Mouse (Mus musculus) forebrain, embryonic 10.5 days (tissue): Measurements from ENCODE around the gene Epm2a. TPM values are rescaled to one million over a fixed set of nuclear protein-coding genes. Genes with fewer than 3 reads are reported as not detected.

Experiments
- DNase-seq: peaks from one replicate; pipeline ENCODE4 v3.0.0-alpha.2; 2017; ENCODE audit warnings: low spot score; ENCODE audit errors: extremely low spot score
- H3K27ac ChIP-seq: fragments of 300-500 bp; sonication (generic); 2 replicates; pipeline ENCODE4 v1.5.1; 2016; ENCODE audit warnings: mild to moderate bottlenecking
- H3K27me3 ChIP-seq: fragments of 300-500 bp; sonication (generic); 2 replicates; pipeline ENCODE4 v1.6.1; 2016; ENCODE audit warnings: mild to moderate bottlenecking; ENCODE audit not compliant: poor library complexity, severe bottlenecking
- H3K36me3 ChIP-seq: fragments of 300-500 bp; sonication (generic); replicated peaks from 2 replicates; pipeline ENCODE4 v1.6.1; 2016; ENCODE audit warnings: mild to moderate bottlenecking, moderate library complexity
- H3K4me1 ChIP-seq: fragments of 300-500 bp; sonication (generic); 2 replicates; pipeline ENCODE4 v1.6.1; 2016
- H3K4me3 ChIP-seq: fragments of 300-500 bp; sonication (generic); 2 replicates; pipeline ENCODE4 v1.5.1; 2016; ENCODE audit warnings: mild to moderate bottlenecking, moderate library complexity
- H3K9me3 ChIP-seq: fragments of 300-500 bp; sonication (generic); 2 replicates; pipeline ENCODE4 v1.6.1; 2016; ENCODE audit warnings: mild to moderate bottlenecking, moderate library complexity
- WGBS: fragments of 180-500 bp; shearing (Covaris S2); methylation state at CpG from one replicate; pipeline ENCODE4 v1.1.7; 2016; 5-methylcytosine and 5-hydroxymethylcytosine counted together
- polyA plus RNA-seq: library from polyadenylated mRNA; unstranded; fragments of >200 nt; fragmentation: Nextera tagmentation; extraction: Ambion mirVana; gene quantifications from 2 replicates; pipeline ENCODE4 v1.2.1, GENCODE M21; 2016

Gene Epm2a
- polyA plus RNA-seq, 1 experiment from 2014 or later = 0.46 TPM

DNA sequence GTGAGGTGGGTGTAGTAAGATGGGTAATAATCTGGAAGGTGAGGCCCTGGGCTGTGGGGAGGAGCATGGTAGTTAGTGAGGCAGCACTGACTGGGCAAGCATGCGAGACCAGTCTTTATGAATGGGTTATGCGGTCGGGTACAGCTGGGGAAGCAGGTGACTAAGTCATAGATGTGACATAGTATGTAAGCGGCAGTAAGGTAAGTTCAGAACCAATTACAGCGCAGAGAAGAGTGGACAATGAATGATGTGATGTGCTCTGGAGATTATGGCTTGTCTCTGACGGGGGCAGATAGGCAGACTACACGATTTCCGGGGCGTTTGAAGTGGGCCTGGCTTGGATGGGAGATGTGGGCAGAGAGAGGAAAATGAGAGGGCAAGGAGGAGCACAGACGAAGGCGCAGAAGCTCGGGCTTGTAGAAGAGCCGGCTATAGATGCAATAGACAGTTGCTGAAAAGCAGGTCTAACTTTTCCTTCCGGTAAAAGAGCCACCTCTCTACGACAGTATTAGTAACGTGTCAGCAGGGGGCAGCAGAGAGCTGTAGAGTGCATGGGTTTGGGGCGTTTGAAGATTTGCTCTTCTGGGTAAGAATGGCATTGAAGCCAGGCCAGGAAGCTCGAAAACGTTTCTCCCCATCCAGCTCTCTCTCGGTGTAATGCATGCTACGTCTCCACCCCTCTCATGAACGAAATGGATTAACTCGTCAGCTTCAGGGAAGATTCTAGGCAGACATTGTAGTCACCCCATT, 106.5 kb downstream of the Epm2a start:
- H3K27me3 ChIP-seq = no peaks in the 10 kb centered on the region
- peak; percentile 79 for DNase-seq
- WGBS = 36% methylated on average over 23 of the region's 23 CpGs

DNA sequence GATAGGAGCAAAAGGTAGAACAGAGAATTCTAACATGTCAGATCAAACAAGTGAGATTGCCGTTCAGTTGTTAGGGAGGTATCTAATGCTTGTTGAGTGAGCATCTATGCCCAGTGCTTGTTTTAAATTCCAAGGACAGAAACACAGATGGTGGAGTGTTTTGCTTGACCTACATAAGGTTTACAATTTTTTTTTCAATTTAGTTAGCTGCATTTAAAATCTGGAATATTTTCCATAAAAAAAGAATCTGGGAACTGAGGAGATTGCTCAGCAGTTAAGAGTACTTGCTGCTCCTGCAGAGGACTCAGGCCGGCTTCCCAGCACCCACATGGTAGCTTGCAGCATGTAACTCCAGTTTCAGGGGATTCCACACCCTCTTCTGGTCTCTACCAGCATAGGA, 109.3 kb downstream of the Epm2a start:
- Histone ChIP-seq H3K27ac (no peak overlapping the region), H3K4me3 (no peak overlapping the region), H3K4me1 (peaks cover 8% of the 10 kb centered on the region), H3K9me3 (no peaks in the 10 kb centered on the region), H3K36me3 (no peaks in the 10 kb centered on the region), H3K27me3 (no peaks in the 10 kb centered on the region)
- DNase-seq = no peak
- 87% methylated on average over 2 of the region's 2 CpGs for WGBS

More for the DNA sequence above, 106.5 kb downstream of the Epm2a start:
- no peaks in the 10 kb centered on the region for H3K36me3 ChIP-seq
- H3K4me1 ChIP-seq = peaks cover 8% of the 10 kb centered on the region
- no peak overlapping the region for H3K27ac ChIP-seq
- H3K9me3 ChIP-seq = no peaks in the 10 kb centered on the region
- H3K4me3 ChIP-seq = no peak overlapping the region

DNA sequence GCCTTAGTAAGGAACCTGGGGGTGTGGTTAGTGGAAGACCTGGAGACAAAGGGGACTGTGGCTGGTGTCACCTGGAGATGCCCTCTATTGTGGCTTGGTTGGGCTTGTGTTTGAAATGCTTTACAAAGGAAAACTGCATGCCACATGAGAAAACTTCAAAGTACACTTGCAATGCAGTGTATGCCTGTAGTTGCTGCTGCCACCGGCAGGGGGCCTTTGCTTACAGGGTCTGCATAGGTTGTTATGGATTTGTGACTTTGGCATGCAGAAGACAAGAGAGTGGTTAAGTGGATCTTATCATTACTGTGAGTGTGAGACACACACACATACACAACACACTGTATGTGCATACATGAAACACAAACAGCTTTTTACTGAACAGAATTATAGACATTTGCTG, 114.2 kb downstream of the Epm2a start:
- peak; percentile 14 for DNase-seq
- no peak overlapping the region for H3K27ac ChIP-seq
- no peaks in the 10 kb centered on the region for H3K27me3 ChIP-seq
- no peaks in the 10 kb centered on the region for H3K9me3 ChIP-seq
- H3K36me3 ChIP-seq = no peaks in the 10 kb centered on the region
- H3K4me1 ChIP-seq = no peaks in the 10 kb centered on the region
- 30% methylated on average over 1 of the region's 1 CpGs for WGBS
- H3K4me3 ChIP-seq = no peak overlapping the region

DNA sequence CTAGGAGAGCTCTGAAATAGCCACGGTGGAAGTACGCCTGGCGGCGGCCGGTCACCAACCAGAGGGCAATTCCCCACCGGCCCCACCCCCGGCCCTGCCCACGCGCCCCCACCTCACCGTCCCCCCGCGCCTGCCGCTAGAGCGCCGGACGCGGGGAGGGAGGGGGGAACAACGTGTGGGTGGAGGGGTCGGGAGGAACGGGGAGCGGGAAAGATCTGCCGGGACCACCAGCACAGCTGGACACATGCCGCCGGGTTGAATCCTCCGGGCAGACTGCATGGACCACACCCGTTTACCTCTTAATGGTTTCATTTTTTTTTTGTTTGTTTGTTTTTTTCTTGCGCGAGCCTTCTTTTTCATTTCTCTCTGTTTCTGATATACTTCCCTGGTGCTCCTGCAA, 148.8 kb downstream of the Epm2a start:
- no peaks in the 10 kb centered on the region for H3K4me1 ChIP-seq
- H3K9me3 ChIP-seq = peaks cover 24% of the 10 kb centered on the region
- no peak overlapping the region for H3K27ac ChIP-seq
- H3K36me3 ChIP-seq = no peaks in the 10 kb centered on the region
- no peak overlapping the region for H3K4me3 ChIP-seq
- 48% methylated on average over 28 of the region's 28 CpGs for WGBS
- DNase-seq = peak; percentile 91
- H3K27me3 ChIP-seq = no peaks in the 10 kb centered on the region

Other genes starting within 250 kb of the Epm2a start
- 19.5 and 20.8 TPM in 2 replicates for gene Shprh, start 194.0 kb upstream of the Epm2a start, polyA plus RNA-seq
- gene Fbxo30, start 62.1 kb upstream of the Epm2a start, polyA plus RNA-seq = 49.5 and 53.1 TPM in 2 replicates